Mouse (Mus musculus): ENCODE measurements around the gene Usp13.
A peak's percentile ranks its signal among the peaks of the same experiment; 100 is the strongest.

The Usp13 gene

DNA sequence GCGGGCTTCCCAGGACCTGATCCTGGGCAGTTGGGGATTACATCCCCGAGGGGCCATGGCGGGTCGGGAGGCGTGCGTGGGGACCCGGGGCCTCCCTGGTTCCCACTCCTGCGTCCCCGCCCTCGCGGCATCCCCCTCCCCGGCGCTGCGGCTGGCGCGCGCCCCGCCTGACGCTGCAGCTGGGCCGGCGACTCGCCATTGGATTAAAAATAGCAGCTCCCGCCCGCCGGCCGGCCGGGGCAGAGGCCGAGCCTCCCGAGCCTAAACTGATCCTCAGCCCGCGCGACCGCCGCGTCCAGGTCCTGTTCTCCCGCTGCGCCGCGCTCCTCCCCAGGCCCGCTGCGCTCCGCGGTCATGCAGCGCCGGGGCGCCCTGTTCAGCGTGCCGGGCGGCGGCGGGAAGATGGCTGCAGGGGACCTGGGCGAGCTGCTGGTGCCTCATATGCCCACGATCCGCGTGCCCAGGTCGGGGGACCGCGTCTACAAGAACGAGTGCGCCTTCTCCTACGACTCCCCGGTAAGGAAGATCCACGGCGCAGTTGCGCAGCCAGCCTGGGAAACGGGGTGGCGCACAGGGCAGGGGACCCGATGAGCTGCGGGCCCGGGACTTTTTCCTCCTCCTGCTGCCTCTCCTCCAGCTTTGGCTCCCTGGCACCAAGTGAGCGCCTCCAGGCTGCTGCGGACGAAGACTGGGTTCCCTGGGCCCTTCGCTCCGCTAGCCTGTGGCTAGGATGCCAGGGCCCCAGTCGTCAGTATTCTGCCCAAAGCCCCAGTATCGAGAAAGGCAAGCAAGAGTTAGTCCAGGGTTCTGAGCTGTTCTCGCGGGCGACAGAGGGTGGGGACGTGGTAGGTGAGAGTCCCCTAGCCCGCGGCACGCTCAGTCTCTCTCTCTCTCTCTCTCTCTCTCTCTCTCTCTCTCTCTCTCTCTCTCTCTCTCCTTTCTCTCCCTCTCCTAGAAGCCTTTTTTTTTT, at the start of gene Usp13:
Usp13 (plus strand) TSS at position 190 of the 970 bp plus-strand sequence.
- peak; percentile 71 for DNase-seq

DNA sequence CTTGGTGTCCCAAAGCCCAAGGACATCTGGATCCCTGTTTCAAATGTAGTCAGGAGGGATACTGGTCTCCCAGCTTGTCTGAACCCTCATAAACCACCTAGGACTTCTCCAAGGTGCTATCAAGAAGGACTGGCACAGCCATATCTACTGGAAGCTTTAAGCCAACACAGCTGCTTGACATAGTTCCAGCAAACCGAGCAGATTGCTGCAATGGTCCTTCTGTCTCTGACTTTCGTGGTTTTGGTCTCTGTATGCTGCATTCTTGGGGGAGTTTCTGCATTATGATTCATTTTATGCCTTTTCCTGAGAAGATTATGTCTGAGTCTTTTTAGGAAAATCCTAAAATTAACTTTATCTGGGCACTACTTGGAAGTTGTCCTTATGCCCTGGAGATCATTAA, 46.6 kb upstream of the Usp13 start:
- no peak for DNase-seq

DNA sequence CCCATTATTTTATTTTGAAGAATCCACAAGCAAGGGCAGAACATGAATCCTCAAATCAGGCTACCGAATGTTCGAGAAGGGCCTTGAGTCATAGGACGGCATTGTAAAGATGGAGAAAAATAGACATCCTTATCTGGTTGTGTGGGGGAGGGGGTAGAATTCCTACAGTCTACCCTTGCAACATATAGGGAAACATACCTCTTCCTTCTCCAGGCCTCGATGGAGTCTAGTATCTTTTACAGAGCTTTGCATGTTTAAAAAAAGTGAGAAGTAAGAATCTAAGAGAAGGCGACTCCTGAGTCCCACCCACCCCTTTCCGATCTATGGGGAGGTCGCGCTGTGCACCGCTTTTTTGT, 367 bp upstream of the Usp13 start:
- no peak for DNase-seq

DNA sequence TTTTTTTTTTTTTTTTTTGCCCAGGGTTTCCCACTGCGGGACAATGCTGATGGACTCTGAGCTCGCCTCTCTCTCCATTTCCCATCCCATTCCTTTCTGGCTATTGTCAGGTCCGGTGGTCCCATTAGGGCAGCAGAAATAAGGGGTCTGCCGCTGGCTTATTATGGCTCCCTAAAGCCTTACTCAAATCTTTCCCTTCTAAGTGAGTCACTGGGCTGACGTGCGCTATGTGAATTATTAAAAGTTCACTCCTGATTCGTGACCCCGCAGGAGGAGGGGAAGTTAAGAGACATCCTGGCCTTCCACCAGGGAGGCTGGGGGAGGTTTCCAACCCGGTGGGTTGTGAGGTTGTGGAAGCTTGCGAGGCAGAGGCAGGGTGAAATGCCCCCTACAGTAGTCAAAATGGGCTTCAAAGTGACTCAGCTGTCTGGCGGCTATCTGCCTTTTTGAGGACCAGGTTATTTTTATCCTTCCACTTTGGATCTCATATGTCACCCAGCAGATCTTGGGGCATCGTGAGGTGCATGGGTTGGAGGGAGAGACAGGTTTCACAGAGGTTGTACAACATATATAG, 1.1 kb downstream of the Usp13 start:
- DNase-seq = no peak

DNA sequence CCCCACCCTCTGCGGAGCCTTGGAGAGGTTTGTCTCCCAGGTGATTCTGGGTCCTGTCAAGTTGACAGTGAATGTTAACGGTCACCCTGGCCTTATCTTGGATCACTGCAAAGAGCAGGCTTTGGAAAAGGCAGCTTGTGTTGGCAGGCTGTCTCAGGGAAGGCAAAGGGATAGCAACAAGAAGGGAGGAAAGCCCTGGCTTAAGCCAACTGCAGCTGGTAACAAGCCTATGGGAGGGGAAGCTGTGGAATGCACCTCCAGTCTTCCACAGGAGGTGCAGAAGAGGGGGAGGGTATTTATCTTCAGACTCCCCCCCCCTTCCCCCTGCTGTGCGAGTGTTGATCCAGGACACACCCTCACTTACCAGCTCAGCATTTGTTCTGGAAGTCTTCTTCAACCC, 5.3 kb downstream of the Usp13 start:
- no peak for DNase-seq

DNA sequence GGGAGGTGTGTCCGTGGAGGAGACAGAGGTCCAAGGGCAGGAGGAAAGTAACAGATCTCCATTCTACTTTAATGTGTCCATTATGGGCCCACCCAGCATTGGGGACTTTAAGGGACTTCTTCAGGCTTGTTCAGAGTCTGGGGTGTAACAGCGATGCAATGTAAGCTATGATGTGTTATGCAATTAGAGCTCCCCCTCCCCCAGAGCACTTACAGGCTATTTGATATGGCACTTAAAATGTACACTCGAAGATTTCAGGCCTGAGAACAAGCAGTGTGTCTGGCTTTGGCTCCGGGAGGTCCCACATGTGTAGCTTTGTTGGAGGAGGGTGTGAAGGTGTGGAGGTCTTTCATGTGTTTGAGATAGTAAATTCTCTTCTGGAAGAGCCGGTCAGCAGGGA, 7.6 kb downstream of the Usp13 start:
- no peak for DNase-seq

DNA sequence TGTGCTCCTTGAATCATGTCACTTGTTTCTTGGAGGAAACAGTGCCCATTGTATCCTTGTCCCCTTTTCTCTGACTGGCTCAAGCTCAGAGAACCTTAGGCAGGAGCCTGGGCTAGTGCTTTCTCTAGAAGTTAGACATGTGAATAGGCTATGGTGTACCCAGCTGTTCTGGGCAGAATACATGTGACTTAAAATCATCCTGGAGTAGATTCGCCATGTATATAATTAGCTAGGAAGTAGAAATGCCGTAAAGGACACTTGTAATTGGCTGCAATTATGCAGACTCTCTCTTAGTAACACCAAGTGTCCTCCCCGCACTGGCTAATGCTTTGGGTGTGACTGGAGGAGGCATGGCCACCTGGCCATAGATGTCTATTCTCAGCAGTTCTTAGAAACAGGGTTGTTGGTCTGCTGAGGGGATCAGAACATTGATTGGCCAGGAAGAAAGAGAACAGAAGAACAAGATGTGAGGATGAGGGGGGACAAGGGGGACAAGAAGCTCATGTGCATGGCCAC, 8.7 kb downstream of the Usp13 start:
- no peak for DNase-seq

DNA sequence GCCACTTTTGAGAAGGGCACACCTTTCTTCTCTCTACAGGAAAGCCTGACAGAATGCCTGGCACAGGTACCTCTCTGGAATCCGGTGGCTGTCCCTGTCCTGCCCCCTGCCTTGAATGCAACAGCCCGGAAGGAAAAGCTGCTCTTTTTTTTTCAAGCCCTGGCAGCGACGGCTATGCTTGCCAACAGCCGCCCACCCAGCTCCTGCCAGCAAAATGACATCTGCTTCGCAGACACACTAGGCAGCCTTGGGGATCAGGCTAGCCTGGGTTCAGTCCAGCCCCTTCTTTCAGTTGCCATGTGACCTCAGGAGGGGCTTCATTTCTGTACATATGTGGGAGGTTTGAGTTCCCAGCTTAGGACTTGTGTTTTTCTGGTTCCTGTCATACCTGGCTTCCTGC, 9.4 kb downstream of the Usp13 start:
- DNase-seq = no peak

DNA sequence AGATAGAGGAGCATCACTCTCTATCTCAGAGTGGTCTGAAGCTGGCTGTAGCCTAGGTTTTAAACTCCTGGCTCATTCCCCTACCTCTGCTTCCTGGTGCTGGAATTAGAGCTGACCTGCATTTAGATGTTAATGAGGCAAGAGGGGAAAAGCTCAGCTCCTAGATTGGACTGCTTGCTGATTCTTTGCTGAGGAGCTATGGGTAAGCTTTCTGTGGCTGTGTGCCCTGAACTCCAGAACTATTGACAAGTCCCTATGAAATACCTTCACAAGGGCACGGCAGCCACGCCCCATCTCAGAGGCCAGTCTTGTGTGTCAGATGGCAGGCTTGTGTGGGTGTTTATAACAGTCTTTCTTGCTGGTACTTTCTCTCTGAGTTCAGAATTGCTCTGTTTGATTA, 16.5 kb downstream of the Usp13 start:
- no peak for DNase-seq

DNA sequence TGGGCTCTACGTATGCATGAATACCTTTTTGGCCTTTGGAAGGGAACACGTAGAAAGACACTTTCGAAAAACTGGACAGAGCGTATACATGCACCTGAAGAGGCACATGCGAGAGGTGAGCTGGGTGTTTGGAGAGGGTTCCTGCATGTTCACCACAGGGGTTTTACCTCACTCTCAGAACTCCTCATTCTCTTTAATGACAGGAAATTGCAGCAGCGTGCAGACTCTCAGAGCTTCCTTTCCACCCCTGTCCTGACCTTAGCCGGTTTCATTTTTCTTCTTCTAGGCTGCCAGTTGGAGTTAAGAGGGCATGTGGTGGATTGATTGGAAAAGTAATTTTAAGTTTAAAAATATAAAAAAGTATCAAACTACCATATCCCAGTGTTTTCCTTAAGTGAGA, 20.5 kb downstream of the Usp13 start:
- DNase-seq = no peak

DNA sequence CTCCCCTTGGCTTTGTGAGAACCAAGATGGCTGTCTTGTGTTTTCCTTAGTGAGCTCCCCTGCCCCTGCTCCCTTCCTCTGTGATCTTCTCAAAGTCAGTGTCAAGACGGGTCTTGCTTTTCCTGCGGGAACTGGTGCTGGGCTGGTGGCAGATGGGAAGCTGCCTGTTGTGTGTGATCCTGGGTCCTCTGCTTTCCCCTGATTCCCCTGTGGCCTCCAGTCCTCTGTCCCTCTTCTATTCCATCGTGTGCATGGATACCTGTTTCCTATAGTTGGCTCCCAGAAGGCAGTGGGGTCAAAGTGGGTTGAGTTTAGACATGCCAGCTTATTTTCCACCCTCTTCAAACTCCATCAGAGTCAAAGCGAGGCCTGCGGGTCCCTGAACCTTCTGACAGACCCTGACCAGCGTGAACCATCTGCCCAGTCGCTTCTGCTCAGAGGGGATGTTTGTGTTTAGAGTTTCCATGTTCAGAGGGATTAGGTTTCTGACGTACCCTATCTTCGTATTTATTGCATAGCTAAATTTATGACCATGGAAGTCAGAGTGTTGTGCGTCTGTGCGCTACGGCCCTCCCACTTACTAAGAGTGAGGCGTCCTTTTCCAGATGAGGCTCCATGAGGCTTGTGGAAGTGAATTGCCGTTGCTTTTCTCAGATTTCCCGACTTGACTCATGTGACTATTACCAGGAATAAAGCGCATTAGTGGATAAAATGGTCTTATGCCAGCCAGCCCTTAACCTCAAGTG, 39.2 kb downstream of the Usp13 start:
- no peak for DNase-seq

DNA sequence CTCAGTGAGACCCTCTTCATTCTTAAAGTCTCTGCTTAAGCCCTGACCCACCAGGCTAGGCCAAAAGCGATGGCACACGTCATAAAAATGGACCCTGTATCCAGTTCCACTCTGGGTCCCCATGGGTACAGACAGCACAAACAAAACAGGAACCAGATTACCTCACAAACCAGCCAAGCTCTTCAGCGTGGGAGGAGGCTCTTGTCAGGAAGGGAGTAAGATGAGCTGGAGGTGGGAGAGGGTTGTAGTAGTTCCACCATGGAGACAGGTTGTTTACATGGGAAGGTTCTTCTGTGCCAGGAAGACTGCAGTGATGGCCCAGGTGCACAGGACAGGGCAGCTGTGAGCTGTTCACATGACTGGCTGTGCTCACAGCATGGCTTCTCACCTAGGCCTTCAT, 53.7 kb downstream of the Usp13 start:
- DNase-seq = no peak

DNA sequence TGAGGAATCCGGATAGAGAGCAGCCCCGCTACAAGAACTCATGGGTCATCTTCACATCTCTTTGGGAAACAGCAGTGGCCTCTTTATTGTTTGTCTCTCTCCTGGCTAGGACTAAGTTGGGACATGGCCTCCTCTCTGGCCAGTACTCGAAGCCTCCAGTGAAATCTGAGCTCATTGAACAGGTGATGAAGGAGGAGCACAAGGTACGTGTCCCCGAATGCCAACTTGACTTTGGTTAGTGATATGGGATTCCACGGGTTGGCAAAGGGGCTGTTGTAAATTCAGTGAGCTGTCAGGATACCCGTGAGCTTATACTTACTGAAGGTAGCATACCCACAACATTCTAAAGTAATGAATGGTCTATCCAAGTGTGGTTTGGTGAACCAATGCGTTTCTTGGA, 69.0 kb downstream of the Usp13 start:
- DNase-seq = no peak

DNA sequence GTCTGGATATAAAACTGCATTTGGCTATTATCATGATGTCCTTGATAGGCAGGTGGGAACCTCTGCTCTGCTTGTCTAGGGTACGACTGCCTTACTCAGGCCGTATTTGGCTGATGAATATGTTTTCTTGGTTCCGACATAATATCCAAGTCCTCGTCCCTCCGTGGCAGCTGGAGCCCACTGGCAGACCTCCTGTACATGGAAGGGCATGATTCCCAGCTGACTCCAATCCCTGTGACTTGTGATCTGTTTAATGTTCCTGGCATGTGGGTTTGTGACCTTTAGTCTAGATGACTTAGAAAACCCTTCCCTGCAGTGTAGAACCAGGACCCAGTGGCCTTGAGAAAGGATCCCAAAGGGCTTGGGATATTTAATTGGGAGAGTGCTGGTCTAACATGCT, 71.5 kb downstream of the Usp13 start:
- no peak for DNase-seq

DNA sequence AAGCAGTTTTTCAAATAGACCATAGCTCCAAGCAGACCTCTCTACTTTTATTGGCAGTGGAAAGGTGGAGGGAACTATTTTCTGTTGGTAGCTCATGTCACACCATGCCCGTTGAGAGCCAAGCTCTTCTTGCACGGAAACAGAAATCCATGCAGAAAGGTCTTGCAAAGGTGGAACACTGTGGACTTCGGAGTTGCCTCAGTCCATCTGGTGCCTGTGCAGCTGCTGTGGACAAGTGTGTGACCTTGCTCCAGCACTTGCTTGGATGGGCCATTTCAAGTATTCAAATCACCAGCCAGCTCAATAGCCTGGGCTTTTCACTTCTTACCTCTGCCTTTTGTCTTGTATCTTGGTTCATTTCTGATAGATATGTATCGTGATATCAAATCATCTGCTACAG, 72.8 kb downstream of the Usp13 start:
- DNase-seq = no peak

DNA sequence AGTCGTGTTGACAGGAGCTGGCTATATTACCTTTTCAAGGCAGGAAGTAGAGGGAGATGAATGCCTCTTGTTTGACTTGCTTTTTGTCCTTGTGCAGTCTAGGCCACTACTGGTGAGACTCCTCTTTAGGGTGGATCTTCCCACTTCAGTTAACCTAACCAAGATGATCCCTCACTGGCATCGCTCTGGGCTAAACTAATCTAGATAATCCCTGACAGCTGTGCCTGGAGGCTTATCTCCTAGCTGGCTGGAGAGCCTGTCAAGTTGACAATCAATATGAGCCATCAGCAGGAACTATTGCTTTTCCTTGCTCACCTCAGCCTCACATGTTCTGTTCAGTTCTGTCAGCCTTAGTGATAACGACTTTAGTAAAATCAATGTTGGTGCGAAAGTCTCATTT, 86.1 kb downstream of the Usp13 start:
- DNase-seq = no peak

DNA sequence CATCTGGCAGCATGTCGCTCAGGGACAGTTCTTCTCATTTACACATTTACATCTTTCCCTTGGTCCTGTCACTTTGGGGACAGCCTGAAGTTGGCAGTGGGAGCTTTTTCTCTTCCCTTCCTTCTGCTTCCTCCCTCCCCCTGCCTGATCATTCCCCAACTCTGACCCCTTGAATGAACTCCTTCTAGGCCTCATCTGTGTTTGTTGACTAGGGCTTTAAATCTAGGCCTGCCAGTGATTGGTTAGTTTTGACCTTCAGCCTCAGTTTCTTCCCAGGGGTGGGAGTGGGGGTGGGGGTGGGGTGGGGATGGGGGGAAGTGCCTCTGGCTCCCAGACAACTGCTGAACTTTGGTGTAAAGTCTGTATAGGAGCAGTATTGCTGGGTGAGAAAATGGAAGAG, 87.3 kb downstream of the Usp13 start:
- no peak for DNase-seq

DNA sequence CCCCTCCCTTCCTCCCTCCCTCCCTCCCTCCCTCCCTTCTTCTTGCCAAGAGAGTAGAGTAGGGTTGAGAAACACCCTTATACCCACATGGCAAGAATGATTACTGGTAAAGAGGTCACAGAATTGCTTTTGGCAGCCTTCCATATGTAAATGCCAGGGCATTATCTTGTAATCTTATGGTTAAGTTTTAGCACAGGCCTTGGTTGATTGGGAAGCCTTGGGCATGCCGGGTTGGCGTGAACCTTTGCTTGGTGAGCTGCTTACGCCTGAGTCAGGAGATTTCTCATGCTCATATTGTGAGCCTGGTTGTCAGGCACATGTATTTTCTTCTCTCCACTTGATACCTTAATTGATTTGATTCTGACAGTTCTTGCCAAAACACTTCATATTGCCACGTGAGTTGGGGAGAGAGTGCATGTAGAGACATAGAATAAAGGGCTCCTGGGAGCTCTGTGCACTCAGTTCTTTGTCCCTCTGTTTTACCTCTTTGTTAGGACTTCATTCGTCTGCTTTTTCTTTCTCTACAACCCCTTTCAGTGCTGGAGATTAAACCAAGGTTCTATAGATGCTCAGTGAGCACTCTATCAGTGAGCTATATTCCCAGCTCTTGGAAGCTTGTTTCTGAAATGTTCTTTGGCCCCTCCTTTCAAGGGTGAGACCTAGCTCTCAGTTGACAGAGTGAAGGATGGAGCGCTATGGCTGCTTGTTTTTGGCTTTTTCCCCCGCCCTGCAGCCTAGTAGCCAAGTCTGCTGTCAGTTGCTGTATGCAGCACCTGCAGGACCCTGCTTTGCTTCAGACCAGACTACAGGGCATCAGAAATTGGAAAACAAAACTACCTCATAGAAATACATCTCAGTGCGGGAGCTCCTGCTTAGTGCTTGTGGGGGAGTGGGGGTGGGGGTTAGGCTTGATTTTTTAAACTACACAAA, 88.8 kb downstream of the Usp13 start:
- DNase-seq = no peak

DNA sequence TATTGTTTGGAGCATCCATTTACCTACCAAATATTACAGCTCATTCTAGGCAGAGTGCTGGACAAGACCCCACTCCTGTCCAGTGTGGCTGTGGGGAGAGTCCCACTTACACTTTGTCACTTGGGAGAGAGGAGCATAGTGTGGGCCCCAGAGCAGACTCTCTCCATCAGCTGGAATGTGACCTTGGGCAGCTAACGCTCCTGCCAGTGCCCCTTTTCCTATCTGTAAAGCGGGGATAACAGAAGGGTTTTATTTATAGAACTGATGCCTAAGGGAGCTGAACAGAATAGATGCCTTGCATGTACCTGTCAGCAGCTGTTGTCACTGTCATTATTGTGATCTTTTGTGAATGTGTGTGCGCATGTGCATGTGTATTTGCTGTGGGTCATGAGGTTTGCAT, 91.1 kb downstream of the Usp13 start:
- no peak for DNase-seq

DNA sequence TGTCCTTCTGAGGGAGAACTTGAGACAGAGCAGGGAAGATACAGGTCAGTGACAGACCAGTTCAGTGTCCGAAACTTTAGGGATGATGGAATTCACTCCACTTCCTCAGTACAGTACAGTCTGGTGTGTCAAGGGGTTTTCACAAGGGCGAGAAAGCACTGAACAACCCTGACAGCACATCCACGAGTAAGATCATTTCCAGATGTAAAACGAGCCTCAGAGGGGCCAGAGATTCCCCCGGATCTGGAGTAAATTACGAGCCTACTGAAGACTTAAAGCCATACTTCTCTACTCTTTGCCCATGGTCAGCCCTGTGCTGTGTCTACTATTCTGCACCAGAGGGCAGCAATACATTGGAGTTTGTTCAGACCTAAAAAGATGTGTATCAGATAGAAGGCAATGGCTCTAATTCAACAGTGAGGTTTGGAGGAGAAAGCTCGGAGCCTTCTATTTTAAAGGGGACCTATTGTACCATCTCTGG, 92.8 kb downstream of the Usp13 start:
- DNase-seq = no peak

DNA sequence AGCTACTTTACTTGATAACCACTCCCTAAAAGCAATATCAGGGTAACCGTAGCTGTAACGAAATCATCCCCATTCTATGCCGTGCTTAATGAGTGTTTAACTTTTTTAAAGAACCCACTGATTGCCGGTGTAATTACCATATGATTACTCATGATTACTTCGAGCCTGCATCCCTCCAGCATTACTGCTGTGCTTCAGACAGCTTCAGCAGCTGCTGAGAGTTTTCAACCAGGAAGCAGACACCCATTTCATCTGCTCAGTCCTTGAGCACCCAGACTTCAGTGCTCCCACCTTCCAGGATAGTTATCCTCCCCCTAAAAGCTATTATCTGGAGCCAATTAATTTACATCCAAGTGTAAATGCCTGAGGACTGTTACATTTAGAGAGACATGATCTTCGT, 106.8 kb downstream of the Usp13 start:
- no peak for DNase-seq

DNA sequence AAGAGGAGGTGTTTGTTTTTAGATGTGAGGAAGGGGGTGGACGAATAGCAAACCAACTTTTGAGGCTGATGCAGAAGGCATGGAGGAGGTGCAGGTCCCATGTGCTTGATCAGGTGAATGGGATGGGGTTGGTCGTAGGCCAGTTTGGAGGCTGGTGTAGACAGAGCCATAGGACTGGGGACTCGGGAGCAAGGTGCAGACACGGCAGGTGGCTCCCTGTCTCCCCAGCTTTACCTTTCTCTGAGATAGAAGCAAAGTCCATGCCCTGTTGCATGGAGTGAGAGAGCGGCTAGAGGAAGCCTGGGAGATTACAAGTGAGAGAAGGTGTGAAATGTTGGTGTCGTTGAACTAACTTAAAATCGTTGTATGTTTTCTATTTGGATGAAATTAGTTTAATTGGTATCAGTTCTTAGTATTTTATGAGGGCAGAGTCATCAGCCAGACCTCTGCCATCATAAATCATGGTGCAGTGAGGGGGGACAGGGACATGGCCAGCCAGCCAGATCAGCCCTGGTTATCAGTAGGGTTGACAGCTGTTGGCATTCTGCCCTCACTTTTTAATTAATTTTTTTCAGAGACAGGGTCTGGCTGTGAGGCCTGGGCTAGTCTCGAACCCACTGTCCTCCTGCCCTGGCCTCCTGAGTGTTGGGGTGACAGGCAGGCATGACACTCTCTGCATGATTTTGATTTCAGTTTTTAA, 122.6 kb downstream of the Usp13 start:
- no peak for DNase-seq

All from cerebellum, adult 8-10 months (tissue).